Mouse (Mus musculus): ENCODE results near the gene Gpr107. TPM values are rescaled to one million over a fixed set of nuclear protein-coding genes. Genes with fewer than 3 reads are reported as not detected.

Gene Gpr107
- polyA plus RNA-seq, 1 experiment: 71.9 TPM

GRCm38 (mm10) chr2:31198621-31199020 lies 46.5 kb downstream of the Gpr107 start:
- no peaks in the 10 kb centered on the region for H3K36me3 ChIP-seq (ENCODE audit: control insufficient read depth, insufficient read depth, low read length, poor library complexity, severe bottlenecking)
- no peaks in the 10 kb centered on the region for H3K27me3 ChIP-seq (ENCODE audit: control insufficient read depth, insufficient read depth, low read length, poor library complexity, severe bottlenecking)

GRCm38 (mm10) chr2:31200051-31200450 lies 47.9 kb downstream of the Gpr107 start:
- Histone ChIP-seq H3K27me3 (ENCODE audit: control insufficient read depth, insufficient read depth, low read length, poor library complexity, severe bottlenecking) (no peaks in the 10 kb centered on the region), H3K9me3 (replicated peaks; ENCODE audit: control insufficient read depth, insufficient read depth, low read length, poor library complexity, severe bottlenecking) (no peaks in the 10 kb centered on the region), H3K4me3 (ENCODE audit: low read depth, low read length) (no peak overlapping the region), H3K36me3 (ENCODE audit: control insufficient read depth, insufficient read depth, low read length, poor library complexity, severe bottlenecking) (no peaks in the 10 kb centered on the region), H3K27ac (ENCODE audit: insufficient read depth, low read length) (no peak overlapping the region), H3K4me1 (ENCODE audit: control insufficient read depth, insufficient read depth, low read length) (no peaks in the 10 kb centered on the region), H3K9ac (ENCODE audit: low read depth, poor library complexity, severe bottlenecking) (no peak overlapping the region)
- TF ChIP-seq EP300 (IDR thresholded peaks at IDR 0.05; ENCODE audit: insufficient read depth, low read depth, low read length) (no peak), CTCF (IDR thresholded peaks at IDR 0.05; ENCODE audit: low read depth, low read length) (no peak), POLR2A (IDR thresholded peaks at IDR 0.05; ENCODE audit: insufficient read depth, low read length) (no peak)

More at GRCm38 (mm10) chr2:31198621-31199020, 46.5 kb downstream of the Gpr107 start:
- no peaks in the 10 kb centered on the region for H3K9me3 ChIP-seq (replicated peaks; ENCODE audit: control insufficient read depth, insufficient read depth, low read length, poor library complexity, severe bottlenecking)
- no peak overlapping the region for H3K9ac ChIP-seq (ENCODE audit: low read depth, poor library complexity, severe bottlenecking)
- H3K4me1 ChIP-seq (ENCODE audit: control insufficient read depth, insufficient read depth, low read length): no peaks in the 10 kb centered on the region
- no peak for TF ChIP-seq POLR2A (IDR thresholded peaks at IDR 0.05; ENCODE audit: insufficient read depth, low read length)
- no peak for TF ChIP-seq CTCF (IDR thresholded peaks at IDR 0.05; ENCODE audit: low read depth, low read length)
- H3K4me3 ChIP-seq (ENCODE audit: low read depth, low read length): no peak overlapping the region
- H3K27ac ChIP-seq (ENCODE audit: insufficient read depth, low read length): no peak overlapping the region

- no peak for TF ChIP-seq POLR2A (IDR thresholded peaks at IDR 0.05; ENCODE audit: insufficient read depth, low read length)
- no peaks in the 10 kb centered on the region for H3K36me3 ChIP-seq (ENCODE audit: control insufficient read depth, insufficient read depth, low read length, poor library complexity, severe bottlenecking)
These were observed 49.7 kb downstream of the Gpr107 start for GRCm38 (mm10) chr2:31201851-31202250.

GRCm38 (mm10) chr2:31202357-31202756 lies 50.2 kb downstream of the Gpr107 start:
- H3K27me3 ChIP-seq (ENCODE audit: control insufficient read depth, insufficient read depth, low read length, poor library complexity, severe bottlenecking): no peaks in the 10 kb centered on the region
- no peaks in the 10 kb centered on the region for H3K36me3 ChIP-seq (ENCODE audit: control insufficient read depth, insufficient read depth, low read length, poor library complexity, severe bottlenecking)
- TF ChIP-seq POLR2A (IDR thresholded peaks at IDR 0.05; ENCODE audit: insufficient read depth, low read length): no peak
- TF ChIP-seq CTCF (IDR thresholded peaks at IDR 0.05; ENCODE audit: low read depth, low read length): no peak
- TF ChIP-seq EP300 (IDR thresholded peaks at IDR 0.05; ENCODE audit: insufficient read depth, low read depth, low read length): no peak
- H3K27ac ChIP-seq (ENCODE audit: insufficient read depth, low read length): no peak overlapping the region
- no peak overlapping the region for H3K4me3 ChIP-seq (ENCODE audit: low read depth, low read length)
- no peaks in the 10 kb centered on the region for H3K9me3 ChIP-seq (replicated peaks; ENCODE audit: control insufficient read depth, insufficient read depth, low read length, poor library complexity, severe bottlenecking)
- no peak overlapping the region for H3K9ac ChIP-seq (ENCODE audit: low read depth, poor library complexity, severe bottlenecking)
- H3K4me1 ChIP-seq (ENCODE audit: control insufficient read depth, insufficient read depth, low read length): no peaks in the 10 kb centered on the region

More at GRCm38 (mm10) chr2:31201851-31202250, 49.7 kb downstream of the Gpr107 start:
- Histone ChIP-seq H3K4me3 (ENCODE audit: low read depth, low read length) (no peak overlapping the region), H3K27ac (ENCODE audit: insufficient read depth, low read length) (no peak overlapping the region), H3K4me1 (ENCODE audit: control insufficient read depth, insufficient read depth, low read length) (no peaks in the 10 kb centered on the region), H3K27me3 (ENCODE audit: control insufficient read depth, insufficient read depth, low read length, poor library complexity, severe bottlenecking) (no peaks in the 10 kb centered on the region), H3K9me3 (replicated peaks; ENCODE audit: control insufficient read depth, insufficient read depth, low read length, poor library complexity, severe bottlenecking) (no peaks in the 10 kb centered on the region), H3K9ac (ENCODE audit: low read depth, poor library complexity, severe bottlenecking) (no peak overlapping the region)

GRCm38 (mm10) chr2:31202956-31203355 lies 50.8 kb downstream of the Gpr107 start:
- Histone ChIP-seq H3K36me3 (ENCODE audit: control insufficient read depth, insufficient read depth, low read length, poor library complexity, severe bottlenecking) (no peaks in the 10 kb centered on the region), H3K4me1 (ENCODE audit: control insufficient read depth, insufficient read depth, low read length) (no peaks in the 10 kb centered on the region), H3K27ac (ENCODE audit: insufficient read depth, low read length) (no peak overlapping the region), H3K9ac (ENCODE audit: low read depth, poor library complexity, severe bottlenecking) (no peak overlapping the region), H3K27me3 (ENCODE audit: control insufficient read depth, insufficient read depth, low read length, poor library complexity, severe bottlenecking) (no peaks in the 10 kb centered on the region), H3K4me3 (ENCODE audit: low read depth, low read length) (no peak overlapping the region), H3K9me3 (replicated peaks; ENCODE audit: control insufficient read depth, insufficient read depth, low read length, poor library complexity, severe bottlenecking) (no peaks in the 10 kb centered on the region)
- no peak for TF ChIP-seq POLR2A (IDR thresholded peaks at IDR 0.05; ENCODE audit: insufficient read depth, low read length)
- no peak for TF ChIP-seq CTCF (IDR thresholded peaks at IDR 0.05; ENCODE audit: low read depth, low read length)
- TF ChIP-seq EP300 (IDR thresholded peaks at IDR 0.05; ENCODE audit: insufficient read depth, low read depth, low read length): no peak

GRCm38 (mm10) chr2:31204677-31205076 lies 52.6 kb downstream of the Gpr107 start:
- H3K36me3 ChIP-seq (ENCODE audit: control insufficient read depth, insufficient read depth, low read length, poor library complexity, severe bottlenecking): peaks cover 7% of the 10 kb centered on the region; the same call in 1 of the 2 replicates

More at GRCm38 (mm10) chr2:31204677-31205076, 52.6 kb downstream of the Gpr107 start:
- H3K9me3 ChIP-seq (replicated peaks; ENCODE audit: control insufficient read depth, insufficient read depth, low read length, poor library complexity, severe bottlenecking): no peaks in the 10 kb centered on the region
- no peak for TF ChIP-seq CTCF (IDR thresholded peaks at IDR 0.05; ENCODE audit: low read depth, low read length)
- TF ChIP-seq POLR2A (IDR thresholded peaks at IDR 0.05; ENCODE audit: insufficient read depth, low read length): no peak
- no peak for TF ChIP-seq EP300 (IDR thresholded peaks at IDR 0.05; ENCODE audit: insufficient read depth, low read depth, low read length)
- H3K9ac ChIP-seq (ENCODE audit: low read depth, poor library complexity, severe bottlenecking): no peak overlapping the region
- no peaks in the 10 kb centered on the region for H3K27me3 ChIP-seq (ENCODE audit: control insufficient read depth, insufficient read depth, low read length, poor library complexity, severe bottlenecking)
- H3K27ac ChIP-seq (ENCODE audit: insufficient read depth, low read length): no peak overlapping the region
- H3K4me3 ChIP-seq (ENCODE audit: low read depth, low read length): no peak overlapping the region
- no peaks in the 10 kb centered on the region for H3K4me1 ChIP-seq (ENCODE audit: control insufficient read depth, insufficient read depth, low read length)

Measured in ES-Bruce4 (cell line).